Mouse (Mus musculus) heart, embryonic 10.5 days (tissue): ENCODE data around the gene Gsx1. TPM values are rescaled to one million over a fixed set of nuclear protein-coding genes. Genes with fewer than 3 reads are reported as not detected.

Source experiments
- DNase-seq: peaks from one replicate; pipeline ENCODE4 v3.0.0-alpha.2; 2017; ENCODE audit warnings: low spot score
- H3K27ac ChIP-seq: fragments of 300-500 bp; sonication (generic); 2 replicates; pipeline ENCODE4 v1.5.1; 2016; ENCODE audit warnings: mild to moderate bottlenecking
- H3K27me3 ChIP-seq: fragments of 300-500 bp; sonication (generic); 2 replicates; pipeline ENCODE4 v1.6.1; 2016; ENCODE audit warnings: mild to moderate bottlenecking; ENCODE audit not compliant: poor library complexity, insufficient read depth, severe bottlenecking
- H3K36me3 ChIP-seq: fragments of 300-500 bp; sonication (generic); 2 replicates; pipeline ENCODE4 v1.6.1; 2016; ENCODE audit warnings: mild to moderate bottlenecking, moderate library complexity
- H3K4me1 ChIP-seq: fragments of 300-500 bp; sonication (generic); 2 replicates; pipeline ENCODE4 v1.6.1; 2016; ENCODE audit warnings: mild to moderate bottlenecking
- H3K4me3 ChIP-seq: fragments of 300-500 bp; sonication (generic); 2 replicates; pipeline ENCODE4 v1.5.1; 2016; ENCODE audit warnings: mild to moderate bottlenecking, moderate library complexity
- H3K9me3 ChIP-seq: fragments of 300-500 bp; sonication (generic); 2 replicates; pipeline ENCODE4 v1.6.1; 2016; ENCODE audit warnings: mild to moderate bottlenecking, moderate library complexity
- WGBS: fragments of 180-500 bp; shearing (Covaris S2); methylation state at CpG from one replicate; pipeline ENCODE4 v1.1.7; 2016; 5-methylcytosine and 5-hydroxymethylcytosine counted together
- polyA plus RNA-seq: library from polyadenylated mRNA; unstranded; fragments of >200 nt; fragmentation: Nextera tagmentation; extraction: Ambion mirVana; gene quantifications from 2 replicates; pipeline ENCODE4 v1.2.1, GENCODE M21; 2016

The Gsx1 gene
- not detected in 2 replicates for polyA plus RNA-seq

DNA sequence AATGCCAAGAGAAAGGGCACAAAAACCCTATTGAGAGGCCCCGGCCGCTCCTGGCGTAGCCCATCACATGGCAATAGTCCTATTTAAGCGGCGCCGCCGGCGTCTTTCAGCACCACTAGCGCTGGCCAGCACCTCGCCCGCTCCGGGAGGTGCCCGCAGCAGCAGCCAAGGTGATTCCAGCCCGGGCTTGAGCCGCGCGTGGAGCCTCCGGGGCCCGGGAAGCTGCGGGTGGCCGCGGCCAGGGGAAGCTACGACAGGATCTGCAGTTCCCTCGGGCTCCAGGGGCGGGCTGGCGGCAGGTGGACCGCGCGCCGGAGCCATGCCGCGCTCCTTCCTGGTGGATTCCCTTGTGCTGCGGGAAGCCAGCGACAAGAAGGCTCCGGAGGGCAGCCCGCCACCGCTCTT is at the start of gene Gsx1:
Gsx1 (plus strand) TSS at position 126 of the 405 bp plus-strand sequence.
- Histone ChIP-seq H3K27ac (no peak within 1 kb of the TSS), H3K27me3 (peaks cover 98% of the 10 kb centered on the region), H3K4me3 (peak within 1 kb of the TSS; percentile 52), H3K4me1 (peaks cover 23% of the 10 kb centered on the region), H3K36me3 (no peaks in the 10 kb centered on the region), H3K9me3 (peaks cover 2% of the 10 kb centered on the region)
- peak; percentile 84 for DNase-seq
- under 1% methylated on average over 37 of the region's 37 CpGs for WGBS

DNA sequence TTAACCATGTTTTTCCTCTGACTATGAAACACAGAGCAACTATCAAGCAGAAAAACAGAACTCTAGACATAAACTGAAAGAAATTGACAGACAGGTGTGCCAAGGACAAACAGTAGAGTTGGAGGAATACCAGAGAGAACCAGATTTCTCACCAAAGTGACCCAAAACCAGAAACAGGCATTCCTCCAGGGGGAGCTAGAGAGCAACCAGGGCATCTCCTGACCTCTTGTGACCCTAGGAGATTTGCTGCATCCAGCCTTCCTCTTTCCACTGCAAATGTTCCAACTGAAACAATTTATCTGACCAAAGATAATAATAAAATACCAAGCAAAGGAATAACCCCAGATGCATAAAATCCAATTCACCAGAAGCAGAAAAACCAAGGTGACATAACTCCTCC is 41.2 kb upstream of the Gsx1 start:
- Histone ChIP-seq H3K27ac (no peak overlapping the region), H3K4me1 (no peaks in the 10 kb centered on the region), H3K4me3 (no peak overlapping the region), H3K36me3 (no peaks in the 10 kb centered on the region), H3K27me3 (no peaks in the 10 kb centered on the region), H3K9me3 (no peaks in the 10 kb centered on the region)
- no peak for DNase-seq

DNA sequence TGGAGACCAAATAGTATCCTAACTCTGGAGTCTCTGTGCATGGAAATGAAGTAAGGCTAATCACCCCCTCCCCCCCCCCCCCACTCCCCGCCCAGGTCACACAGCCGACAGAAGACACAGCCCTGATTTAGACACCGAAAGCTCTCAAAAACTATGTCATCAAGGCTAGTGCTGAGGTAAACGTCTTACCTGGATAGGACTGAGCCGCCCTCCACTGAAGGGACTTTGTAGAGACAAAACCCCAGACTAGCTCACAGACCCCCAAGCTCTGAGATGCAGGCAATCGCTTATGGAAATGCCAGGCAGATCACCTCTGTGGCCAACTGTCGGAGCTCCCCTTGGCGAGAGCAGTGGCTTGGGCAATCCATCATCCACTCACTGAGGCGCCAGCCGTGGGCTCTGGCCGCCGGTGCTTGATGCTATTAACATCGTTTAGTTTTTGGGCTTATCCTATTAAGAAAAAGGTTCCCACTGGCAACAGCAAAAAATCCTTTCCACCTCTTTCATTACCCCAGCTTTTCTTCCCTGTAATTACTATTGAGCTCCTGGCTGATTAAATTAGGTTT is 33.6 kb upstream of the Gsx1 start:
- 16% methylated on average over 13 of the region's 13 CpGs for WGBS
- Histone ChIP-seq H3K36me3 (no peaks in the 10 kb centered on the region), H3K4me3 (no peak overlapping the region), H3K4me1 (0 out of 2 replicates have a peak, but pooled peaks cover 3% of the 10 kb centered on the region), H3K27me3 (peaks cover 37% of the 10 kb centered on the region), H3K27ac (no peak overlapping the region), H3K9me3 (no peaks in the 10 kb centered on the region)
- DNase-seq, result no peak

DNA sequence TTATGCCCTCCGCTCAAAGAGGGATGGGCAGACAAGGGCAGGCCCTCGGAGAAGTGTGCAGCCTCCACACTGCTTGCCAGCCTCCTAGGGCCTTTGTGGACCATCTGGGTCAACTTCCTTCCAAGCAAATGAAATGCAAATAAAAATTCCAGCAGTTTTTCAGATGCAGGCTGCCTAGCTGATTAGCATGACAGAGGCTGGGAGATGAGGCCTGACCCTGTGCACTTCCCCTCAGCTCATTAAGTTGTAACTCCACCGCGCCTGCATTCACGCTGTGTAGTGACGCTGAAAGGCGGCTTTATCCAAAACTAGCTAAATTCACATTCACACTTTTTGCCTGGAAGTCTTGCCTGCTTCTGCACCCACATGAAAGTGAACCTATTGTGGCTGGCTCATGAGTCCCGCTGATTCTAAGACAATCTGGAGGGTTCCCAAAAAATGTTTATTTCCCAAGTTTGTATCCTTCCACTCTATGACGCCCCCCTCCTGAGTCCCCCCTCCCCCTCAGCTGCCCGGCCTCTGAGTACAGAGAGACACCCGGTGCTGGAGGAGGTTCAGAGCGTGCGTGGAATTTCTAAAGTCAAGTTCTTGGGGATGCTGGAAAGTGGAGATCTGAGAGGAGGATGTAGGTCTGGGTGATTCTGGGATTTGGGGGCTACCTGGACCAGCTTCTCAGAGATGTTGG is 32.9 kb upstream of the Gsx1 start:
- Histone ChIP-seq H3K9me3 (no peaks in the 10 kb centered on the region), H3K27me3 (peaks cover 37% of the 10 kb centered on the region), H3K27ac (no peak overlapping the region), H3K36me3 (no peaks in the 10 kb centered on the region), H3K4me3 (no peak overlapping the region), H3K4me1 (0 out of 2 replicates have a peak, but pooled peaks cover 3% of the 10 kb centered on the region)
- no peak for DNase-seq
- WGBS, result 15% methylated on average over 13 of the region's 13 CpGs

DNA sequence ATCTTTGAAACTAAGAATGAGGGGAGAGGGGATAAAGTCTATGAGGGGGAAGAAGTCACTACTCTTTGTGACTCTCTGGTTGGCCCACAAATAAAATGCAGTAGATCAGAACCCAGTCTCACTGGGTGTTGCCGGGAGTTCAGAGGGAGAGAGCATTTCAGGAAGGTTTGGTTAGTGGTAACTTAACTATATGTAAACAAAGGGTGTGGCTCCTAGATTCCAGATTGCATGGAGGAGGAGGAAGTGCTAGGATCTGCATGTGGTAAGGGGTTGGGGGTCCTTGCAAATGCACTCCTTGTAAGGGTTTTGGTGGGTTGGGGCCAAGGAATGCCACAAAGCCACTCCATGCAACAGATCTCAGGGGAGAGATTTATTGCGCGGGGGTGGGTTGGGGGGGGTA is 32.1 kb upstream of the Gsx1 start:
- WGBS, result 41% methylated on average over 3 of the region's 3 CpGs
- no peaks in the 10 kb centered on the region for H3K9me3 ChIP-seq
- H3K4me3 ChIP-seq, result no peak overlapping the region
- no peaks in the 10 kb centered on the region for H3K36me3 ChIP-seq
- peaks cover 37% of the 10 kb centered on the region for H3K27me3 ChIP-seq
- H3K27ac ChIP-seq, result no peak overlapping the region
- no peak for DNase-seq
- H3K4me1 ChIP-seq, result 0 out of 2 replicates have a peak, but pooled peaks cover 3% of the 10 kb centered on the region

DNA sequence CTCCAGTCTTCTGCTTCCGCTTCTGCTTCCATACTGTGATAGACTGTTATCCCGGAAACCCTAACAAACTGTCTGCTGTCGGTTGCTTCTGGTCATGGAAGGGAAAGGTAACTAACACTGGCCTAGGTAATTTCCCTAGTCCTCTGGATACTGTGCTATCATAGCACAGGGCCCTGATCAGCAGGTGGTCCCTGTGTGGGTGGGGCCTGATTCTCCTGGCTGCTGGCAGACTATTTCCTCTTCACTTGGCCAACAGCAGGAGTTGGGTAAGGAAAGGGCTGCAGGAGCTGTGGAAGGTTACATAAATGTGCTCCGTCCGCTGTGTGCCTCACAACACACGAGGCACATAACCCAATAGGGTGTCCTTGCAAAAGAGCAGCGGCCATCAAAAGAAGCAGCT is 31.1 kb upstream of the Gsx1 start:
- Histone ChIP-seq H3K9me3 (no peaks in the 10 kb centered on the region), H3K36me3 (no peaks in the 10 kb centered on the region), H3K4me1 (0 out of 2 replicates have a peak, but pooled peaks cover 3% of the 10 kb centered on the region), H3K4me3 (no peak overlapping the region), H3K27me3 (peaks cover 37% of the 10 kb centered on the region), H3K27ac (no peak overlapping the region)
- no peak for DNase-seq
- WGBS, result 65% methylated on average over 7 of the region's 7 CpGs

DNA sequence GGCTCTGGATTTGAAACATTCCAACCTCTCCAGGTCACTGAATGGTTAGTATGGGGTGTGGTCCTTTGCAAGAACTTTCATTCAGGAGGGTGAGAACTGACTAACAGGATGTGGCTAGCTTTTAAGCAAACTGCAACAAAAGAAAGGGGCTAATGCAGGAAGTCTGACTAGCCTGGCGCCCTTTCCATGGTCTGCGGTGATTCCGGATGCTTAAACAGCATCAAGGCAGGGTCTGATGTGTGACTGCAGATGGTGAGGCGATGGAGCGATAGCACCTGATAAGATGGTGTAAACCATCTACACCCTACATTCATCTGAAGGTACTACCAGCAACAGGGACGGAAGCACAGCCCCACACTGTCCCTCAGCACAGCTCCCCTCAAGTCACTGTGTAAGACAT is 29.2 kb upstream of the Gsx1 start:
- DNase-seq, result no peak
- Histone ChIP-seq H3K27ac (no peak overlapping the region), H3K4me3 (no peak overlapping the region), H3K9me3 (no peaks in the 10 kb centered on the region), H3K36me3 (no peaks in the 10 kb centered on the region), H3K4me1 (0 out of 2 replicates have a peak, but pooled peaks cover 3% of the 10 kb centered on the region), H3K27me3 (peaks cover 33% of the 10 kb centered on the region)
- 63% methylated on average over 6 of the region's 6 CpGs for WGBS

DNA sequence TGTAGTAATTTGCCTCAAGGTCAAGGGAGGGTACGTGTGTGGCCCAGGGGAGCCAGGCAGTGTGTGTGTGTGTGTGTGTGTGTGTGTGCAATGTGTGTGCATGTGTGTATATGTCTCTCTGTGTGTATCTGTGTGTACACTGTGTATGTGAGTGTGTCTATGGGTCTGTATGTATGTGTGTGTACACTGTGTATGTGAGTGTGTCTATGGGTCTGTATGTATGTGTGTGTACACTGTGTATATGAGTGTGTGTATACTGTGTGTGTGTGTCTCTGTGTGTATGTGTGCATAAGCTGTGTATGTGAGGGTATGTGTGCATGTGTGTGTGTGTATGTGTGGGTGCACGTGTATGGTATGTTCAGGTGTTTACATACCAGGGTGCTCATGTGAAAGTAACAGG is 28.7 kb upstream of the Gsx1 start:
- peaks cover 28% of the 10 kb centered on the region for H3K27me3 ChIP-seq
- no peak overlapping the region for H3K4me3 ChIP-seq
- DNase-seq, result no peak
- 0 out of 2 replicates have a peak, but pooled peaks cover 2% of the 10 kb centered on the region for H3K4me1 ChIP-seq
- no peak overlapping the region for H3K27ac ChIP-seq
- no peaks in the 10 kb centered on the region for H3K9me3 ChIP-seq
- 80% methylated on average over 2 of the region's 2 CpGs for WGBS
- H3K36me3 ChIP-seq, result no peaks in the 10 kb centered on the region

DNA sequence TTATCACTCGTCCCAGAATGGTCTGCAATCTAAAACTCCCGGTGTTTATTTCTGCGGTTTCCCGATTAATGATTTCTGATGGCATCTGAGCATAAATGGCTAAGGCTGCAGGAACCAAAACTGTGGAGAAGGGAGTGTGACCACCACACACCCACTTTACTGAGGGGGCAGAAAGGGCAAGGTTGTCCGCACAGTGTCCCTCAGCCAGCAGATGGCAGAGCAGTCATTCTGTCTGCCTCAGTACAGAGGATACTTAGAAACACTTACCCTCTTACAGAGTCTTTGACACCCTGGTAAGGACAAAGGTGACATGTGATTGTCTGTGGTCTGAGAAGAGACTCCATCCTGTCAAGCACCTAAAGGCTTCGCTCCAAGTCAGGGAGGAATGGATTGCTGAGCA is 23.4 kb upstream of the Gsx1 start:
- Histone ChIP-seq H3K4me3 (no peak overlapping the region), H3K9me3 (no peaks in the 10 kb centered on the region), H3K36me3 (no peaks in the 10 kb centered on the region), H3K27me3 (peaks cover 23% of the 10 kb centered on the region; the same call in 1 of the 2 replicates), H3K4me1 (no peaks in the 10 kb centered on the region), H3K27ac (no peak overlapping the region)
- DNase-seq, result no peak
- WGBS, result 74% methylated on average over 6 of the region's 6 CpGs

DNA sequence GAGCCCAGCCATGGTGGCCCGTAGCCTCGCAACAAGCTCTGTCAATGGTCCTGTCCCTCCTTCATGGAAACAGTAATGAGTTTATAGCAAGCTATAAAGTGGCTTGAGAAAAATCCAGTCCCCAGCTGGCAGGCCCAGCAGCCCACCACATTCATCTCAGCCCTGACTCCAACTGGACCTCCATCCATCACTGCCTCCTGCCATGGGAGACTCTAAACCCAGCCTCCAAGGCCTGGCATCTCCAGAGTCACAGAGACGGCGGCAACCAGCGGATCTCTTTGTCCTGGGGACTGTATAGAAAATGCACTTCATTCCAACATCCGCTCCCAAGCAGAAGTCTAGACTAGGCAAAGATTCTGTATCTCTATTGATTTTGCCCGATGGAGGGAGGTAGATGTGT is 18.4 kb upstream of the Gsx1 start:
- 83% methylated on average over 7 of the region's 7 CpGs for WGBS
- Histone ChIP-seq H3K27ac (no peak overlapping the region), H3K4me3 (no peak overlapping the region), H3K27me3 (peaks cover 23% of the 10 kb centered on the region; the same call in 1 of the 2 replicates), H3K9me3 (no peaks in the 10 kb centered on the region), H3K36me3 (no peaks in the 10 kb centered on the region), H3K4me1 (no peaks in the 10 kb centered on the region)
- no peak for DNase-seq

DNA sequence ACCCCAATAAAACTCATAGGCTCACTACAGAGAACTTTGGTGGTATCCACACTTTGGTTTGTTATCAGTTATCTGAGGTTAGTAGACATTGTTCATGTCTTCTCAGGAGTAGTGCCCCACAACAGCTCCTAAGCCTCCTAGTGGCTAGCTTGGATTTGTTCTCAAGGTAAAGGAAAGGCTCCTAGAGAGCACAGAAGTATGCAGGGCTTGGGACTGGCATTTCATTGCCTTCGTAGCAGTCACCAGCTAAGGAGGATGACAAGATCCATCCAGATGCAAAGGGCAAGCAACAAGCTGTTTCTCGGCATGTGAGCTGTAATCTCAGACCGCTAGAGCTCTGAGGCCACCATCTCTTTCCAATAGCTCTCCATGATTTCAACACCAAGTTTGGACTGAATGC is 14.4 kb upstream of the Gsx1 start:
- WGBS, result 80% methylated on average over 3 of the region's 3 CpGs
- Histone ChIP-seq H3K27me3 (peaks cover 15% of the 10 kb centered on the region; the same call in 1 of the 2 replicates), H3K27ac (no peak overlapping the region), H3K4me3 (no peak overlapping the region), H3K36me3 (no peaks in the 10 kb centered on the region), H3K9me3 (no peaks in the 10 kb centered on the region), H3K4me1 (no peaks in the 10 kb centered on the region)
- DNase-seq, result no peak

DNA sequence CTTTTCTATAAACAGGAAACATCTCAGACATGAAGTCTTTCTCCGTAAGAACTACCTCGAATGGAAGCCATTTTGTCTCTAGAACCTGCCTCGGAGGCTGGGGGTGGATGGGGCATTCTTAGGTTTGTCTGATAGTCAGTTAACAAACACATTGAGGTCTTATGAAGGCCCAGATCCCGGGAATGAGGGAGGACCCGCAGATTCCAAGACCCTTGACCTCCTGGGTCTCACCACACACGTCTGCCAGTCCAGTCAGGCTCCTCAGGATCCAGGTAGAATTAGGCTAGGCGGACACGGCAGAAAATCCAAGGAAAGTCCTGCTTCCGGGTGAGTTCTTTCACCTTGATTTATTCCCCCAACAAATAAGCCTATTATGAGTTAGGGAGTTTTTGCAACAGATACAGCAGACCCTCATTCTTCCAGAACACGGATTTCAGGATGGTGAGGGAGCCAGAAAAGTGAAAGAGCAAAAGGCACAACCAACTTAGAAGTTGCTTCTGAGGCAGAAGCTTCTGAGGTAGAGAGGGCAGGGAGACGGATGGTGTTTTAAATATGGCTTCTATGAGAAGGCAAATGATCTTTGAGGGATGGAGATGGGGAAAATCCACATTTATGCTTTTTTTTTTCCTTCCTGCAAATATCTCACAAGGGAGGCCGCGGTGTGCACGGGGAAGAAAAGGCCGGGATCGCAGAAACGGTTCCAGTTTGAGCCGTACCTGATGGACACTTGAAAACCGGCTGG is 3.2 kb upstream of the Gsx1 start:
- Histone ChIP-seq H3K9me3 (peaks cover 7% of the 10 kb centered on the region), H3K27ac (no peak overlapping the region), H3K4me1 (peaks cover 23% of the 10 kb centered on the region), H3K36me3 (no peaks in the 10 kb centered on the region), H3K4me3 (peak overlapping the region; percentile 50), H3K27me3 (peaks cover 90% of the 10 kb centered on the region)
- no peak for DNase-seq
- 13% methylated on average over 11 of the region's 19 CpGs for WGBS

DNA sequence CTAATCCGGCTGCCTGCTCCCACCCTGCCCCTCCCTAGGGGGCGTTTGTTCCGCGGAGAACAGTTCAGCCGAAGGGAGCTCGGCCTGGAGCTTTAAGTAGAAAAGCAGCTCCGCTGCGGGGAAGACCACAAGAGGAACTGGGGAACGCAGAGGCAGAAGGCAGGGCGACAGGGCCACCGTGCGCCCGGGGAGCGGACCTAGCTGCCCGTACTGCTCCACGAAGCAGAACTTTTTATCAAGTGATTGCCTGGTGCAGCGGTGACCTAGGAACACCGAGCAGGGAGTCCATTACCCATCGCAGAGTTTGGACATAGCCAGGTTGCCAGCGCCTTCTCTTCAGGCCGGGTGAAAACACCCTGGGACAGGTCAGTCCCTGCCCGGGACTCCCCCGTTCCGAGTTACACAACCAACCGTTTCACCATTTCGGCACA is 2.5 kb upstream of the Gsx1 start:
- H3K27me3 ChIP-seq, result peaks cover 96% of the 10 kb centered on the region
- peaks cover 23% of the 10 kb centered on the region for H3K4me1 ChIP-seq
- WGBS, result under 1% methylated on average over 25 of the region's 26 CpGs
- peaks cover 7% of the 10 kb centered on the region for H3K9me3 ChIP-seq
- H3K4me3 ChIP-seq, result peak overlapping the region; percentile 50
- H3K36me3 ChIP-seq, result no peaks in the 10 kb centered on the region
- no peak for DNase-seq
- no peak overlapping the region for H3K27ac ChIP-seq
